Mouse (Mus musculus) adrenal gland, adult 8-10 months (tissue): ENCODE measurements around the gene Rabac1. TPM values are rescaled to one million over a fixed set of nuclear protein-coding genes. Genes with fewer than 3 reads are reported as not detected.

Source experiments
- DNase-seq: peaks from one replicate; pipeline ENCODE4 v3.0.0; 2022
- total RNA-seq, 4 experiments: library from RNA; stranded (reverse); gene quantifications; 2 replicates each; pipeline ENCODE4 v1.2.4; 2022

Gene Rabac1
- total RNA-seq, 4 experiments from 2014 or later: 343 to 403 (median 360) TPM

DNA sequence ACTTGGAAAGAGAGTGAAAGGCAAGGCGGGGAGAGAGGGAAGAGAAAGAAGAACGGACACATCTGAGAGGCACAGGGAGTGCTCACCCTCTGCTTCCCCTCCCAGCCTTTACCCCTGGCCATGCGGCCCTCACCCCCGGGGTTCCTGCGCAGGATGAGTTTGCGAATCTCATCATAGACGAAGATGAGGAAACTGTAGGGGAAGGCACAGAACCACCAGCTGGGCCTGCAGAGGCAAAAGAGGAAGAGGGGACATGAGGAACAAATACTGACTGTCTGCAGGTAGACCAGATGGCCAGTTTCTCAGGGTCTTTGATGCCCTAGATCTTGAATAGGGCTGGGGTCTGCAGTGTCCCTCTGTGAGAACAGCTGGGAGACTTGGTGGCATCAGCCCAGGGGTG is 6.2 kb upstream of the Rabac1 start:
- no peak for DNase-seq

DNA sequence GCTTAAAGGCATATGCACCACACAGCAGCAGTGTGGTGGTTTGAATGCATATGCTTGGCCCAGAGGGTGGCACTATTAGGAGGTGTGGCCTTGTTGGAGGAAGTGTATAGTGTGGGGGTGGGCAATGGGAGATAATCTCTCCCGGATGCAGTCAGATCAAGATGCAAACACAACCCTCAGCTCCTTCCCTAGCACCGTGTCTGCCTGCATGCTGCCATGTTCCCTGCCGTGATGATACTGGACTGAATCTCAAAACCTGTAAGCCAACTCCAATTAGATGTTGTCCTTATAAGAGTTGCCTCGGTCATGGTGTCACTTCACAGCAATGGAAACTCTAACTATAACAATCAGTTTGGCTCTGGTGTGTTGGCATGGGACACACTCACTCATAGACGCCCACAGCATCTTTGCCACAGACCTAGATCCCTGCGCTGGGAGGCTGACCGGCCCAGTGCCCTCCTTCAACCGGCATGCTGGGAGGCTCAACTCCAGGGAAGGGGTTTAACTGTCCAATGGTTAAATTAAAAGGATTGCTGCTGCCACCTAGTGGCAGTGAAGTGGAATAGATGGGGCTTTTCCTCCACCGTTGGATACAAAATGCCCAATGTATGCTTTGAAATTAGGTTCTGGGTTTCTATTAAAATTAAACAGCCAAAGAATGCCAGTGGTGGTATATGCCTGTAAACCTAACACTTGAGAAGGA is 2.5 kb upstream of the Rabac1 start:
- no peak for DNase-seq

DNA sequence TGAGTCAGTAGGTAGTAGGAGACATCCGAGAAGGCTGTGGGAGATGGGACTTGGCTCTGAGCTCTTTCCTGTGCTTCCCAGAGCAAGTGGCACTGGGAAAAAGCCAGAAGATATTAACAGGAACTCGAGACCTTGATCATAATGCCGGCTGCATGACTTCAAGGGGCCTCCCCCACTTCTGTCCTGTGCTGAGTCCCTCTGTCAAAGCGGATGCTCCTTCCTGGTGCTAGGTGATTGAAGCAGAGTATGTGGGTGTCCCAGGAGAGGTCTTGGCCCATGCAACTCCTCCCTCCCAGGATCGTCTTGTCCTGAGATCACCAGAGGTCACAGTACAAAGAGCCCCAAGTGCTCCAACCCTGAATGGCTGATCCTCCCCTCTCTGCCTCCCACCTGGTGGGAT is 1.3 kb upstream of the Rabac1 start:
- no peak for DNase-seq

DNA sequence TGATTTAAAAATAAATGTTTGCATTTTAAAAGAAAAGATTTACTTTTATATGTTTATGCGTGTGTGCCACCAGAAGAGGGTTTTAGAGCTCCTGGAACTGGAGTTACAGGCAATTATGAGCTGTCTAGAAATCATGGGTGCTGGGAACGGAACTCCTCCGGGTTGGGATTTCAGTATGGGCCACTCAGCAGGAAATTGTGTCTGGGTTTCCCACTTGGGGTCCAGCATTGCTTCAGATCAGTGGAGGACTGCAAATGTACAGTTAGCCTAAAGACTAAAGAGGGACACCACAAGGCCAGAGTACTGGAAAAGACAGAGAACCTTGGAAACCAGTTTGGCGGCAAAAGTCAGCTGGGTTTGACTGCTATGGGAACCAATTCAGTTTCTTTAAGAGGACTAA is 654 bp upstream of the Rabac1 start:
- no peak for DNase-seq

DNA sequence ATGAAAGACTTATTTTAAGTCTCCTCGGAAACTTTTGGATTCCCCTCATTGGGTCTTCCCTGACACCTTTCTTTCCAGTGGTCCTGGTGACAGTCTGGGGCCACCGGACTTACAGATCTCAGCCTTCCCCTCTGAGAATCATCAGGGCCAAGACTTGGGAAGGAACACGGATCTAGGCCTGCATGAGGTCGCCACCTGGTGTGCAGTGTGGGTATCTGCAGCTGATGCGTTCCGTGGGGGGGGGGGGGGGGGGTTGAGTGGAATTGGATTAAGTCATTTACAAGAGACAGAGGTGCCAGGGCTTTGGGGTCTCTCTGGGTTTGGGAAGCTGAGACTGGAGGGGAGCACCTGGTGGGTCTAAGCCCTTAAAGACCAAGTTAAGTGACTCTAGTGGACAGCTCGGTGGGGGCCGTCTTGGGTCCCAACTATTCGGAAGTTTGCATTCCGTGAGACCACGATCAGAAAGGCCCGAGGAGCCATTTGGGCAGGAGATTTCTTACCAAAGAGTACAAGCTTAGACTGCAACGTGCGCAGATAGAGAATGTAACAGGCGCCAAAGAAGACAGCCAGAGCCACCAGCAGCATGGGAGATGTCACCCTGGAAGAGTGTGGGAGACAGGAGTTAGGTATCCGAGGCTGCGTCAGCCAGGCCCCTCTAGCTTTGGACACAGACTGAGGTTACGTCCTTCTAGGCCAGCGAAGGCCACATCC is 1.1 kb downstream of the Rabac1 start:
- no peak for DNase-seq

DNA sequence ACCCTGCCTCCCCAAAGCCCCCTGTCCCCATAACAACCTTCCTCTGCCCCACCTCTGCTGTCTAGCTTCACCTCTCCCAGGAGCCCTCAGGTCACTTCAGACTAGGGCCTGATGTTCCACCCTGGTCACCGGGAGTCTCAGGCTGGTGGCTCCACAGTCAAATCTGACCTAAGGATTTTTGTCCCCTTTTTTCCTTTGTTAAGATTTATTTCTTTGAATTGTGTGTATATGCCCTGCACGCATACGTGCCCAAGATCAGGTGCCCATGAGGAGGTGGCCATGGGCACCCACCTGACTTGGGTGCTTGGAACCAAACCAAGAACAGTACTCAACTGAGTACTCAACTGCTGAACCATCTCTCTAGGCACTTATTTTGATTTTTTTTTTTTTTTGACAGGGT is 2.2 kb downstream of the Rabac1 start:
- DNase-seq: no peak

DNA sequence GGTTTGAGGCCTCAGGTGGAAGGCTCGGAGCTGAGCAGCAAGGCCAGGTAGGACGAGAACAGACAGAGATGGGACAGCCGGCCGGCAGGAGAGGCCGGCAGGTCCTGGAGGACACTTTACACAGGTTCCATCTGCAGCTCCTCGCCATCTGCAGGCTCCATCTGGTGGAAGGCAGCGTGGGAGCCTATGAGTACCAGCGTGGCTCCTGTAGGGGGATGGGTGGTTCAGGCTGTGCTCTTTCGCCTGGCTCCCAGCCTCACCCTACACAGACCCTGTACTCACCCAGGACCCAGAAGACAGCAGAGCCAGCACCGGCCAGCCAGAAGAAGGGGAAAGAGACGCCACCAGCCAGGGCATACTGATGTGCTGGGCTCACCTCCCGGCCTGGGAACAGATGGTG is 2.7 kb downstream of the Rabac1 start:
- DNase-seq: no peak

DNA sequence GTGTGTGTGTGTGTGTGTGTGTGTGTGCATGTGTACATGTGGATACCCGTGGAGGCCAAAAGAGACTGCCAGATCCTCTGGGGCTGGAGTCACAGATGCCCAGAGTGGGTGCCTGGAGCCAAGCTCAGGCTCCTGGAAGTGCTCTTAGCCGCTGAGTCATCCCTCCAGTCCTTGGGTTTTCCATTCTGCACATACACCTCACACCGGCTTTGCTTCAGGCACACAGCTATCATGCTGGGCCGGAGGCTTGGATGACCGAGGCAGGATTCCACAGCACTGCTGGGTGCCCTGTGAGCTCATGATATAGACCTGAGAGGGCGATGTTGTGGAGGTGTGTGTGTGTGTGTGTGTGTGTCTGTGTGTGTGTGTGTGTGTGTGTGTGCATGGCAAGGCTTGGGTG is 4.1 kb downstream of the Rabac1 start:
- DNase-seq: no peak

DNA sequence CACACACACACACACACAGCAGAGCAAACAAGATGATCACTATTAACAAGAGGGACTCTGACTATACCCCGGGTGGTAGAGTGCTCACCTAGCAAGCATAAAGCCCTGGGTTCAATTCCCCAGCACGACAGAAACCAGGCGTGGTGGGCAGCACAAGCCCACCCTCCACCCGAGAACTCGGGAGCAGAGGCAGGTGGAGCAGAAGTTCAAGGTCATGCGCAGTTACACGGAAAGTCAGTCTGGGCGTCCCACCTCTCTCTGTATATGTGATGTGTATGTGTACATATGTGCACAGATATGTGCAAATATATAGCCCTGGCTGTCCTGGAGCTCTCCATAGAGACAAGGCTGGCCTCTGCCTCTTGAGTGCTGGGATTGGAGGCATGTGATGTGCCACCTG is 4.6 kb downstream of the Rabac1 start:
- DNase-seq: no peak

DNA sequence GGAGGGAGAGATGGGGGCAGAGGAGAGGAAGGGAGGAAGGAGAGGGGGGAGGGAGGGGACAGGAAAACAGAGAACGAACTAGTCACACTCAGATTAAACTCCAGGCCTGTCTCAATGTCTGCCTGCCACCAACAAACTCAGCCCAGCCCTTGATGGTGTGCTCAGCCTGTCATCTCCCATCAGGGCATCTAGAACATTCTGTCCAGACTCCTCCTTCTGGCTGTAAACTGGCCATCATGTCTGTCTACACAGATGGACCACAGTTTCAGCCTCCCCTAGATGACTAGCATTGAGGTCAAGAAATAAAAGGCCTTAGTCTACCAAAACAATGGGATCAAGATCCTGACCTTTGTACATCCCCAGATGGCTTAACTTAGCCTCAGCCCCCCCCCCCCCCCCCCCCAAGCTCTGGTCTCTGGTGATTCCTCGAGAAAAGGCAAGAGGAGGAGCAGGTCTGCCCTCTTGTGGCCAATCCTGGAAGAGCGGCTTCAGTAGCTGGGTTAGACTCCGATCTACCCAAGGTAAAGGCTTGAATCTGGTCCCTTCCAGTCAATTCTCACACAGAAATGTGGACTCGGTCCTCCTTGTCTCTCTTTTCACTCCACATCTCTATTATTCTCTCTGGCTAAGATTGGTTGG is 7.5 kb downstream of the Rabac1 start:
- DNase-seq: peak; percentile 49

DNA sequence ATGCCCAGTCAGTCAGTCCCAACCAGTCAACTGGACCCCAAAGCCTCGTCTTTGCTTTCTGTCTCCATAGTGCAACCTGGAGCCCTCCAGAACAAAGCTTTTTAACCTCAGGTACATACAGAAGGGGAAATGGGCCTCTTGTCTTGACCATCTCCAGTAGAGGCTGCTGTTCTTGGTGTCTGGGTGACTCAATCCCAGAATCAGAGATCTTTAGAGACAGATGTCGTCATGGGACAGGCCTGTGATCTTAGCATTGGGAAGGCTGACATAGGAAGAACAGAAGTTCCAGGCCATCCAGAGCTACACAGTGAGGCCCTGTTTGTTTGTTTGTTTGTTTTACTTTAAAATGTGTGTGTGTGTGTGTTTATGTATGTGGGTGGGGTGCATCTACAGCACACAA is 8.3 kb downstream of the Rabac1 start:
- DNase-seq: no peak

DNA sequence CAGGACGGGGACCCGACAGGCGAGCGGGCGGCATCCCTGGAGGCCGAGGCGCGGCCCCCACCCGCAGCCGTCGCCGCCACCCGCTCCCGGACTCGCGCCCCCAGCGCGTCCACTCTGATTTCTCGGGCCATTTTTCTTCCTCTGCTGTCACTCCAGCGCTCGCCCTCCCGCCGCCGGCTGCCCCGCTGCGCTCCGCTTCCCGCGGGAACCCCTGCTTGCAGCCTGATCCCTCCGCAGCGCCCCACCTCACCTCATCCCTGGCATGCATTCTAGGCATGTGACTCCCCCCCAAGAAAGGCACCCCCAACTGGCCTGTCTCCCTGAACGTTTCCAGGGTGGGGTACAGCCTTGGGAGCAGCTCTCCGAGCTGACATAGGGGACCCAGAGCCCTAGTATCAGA is 17.3 kb downstream of the Rabac1 start:
- no peak for DNase-seq

DNA sequence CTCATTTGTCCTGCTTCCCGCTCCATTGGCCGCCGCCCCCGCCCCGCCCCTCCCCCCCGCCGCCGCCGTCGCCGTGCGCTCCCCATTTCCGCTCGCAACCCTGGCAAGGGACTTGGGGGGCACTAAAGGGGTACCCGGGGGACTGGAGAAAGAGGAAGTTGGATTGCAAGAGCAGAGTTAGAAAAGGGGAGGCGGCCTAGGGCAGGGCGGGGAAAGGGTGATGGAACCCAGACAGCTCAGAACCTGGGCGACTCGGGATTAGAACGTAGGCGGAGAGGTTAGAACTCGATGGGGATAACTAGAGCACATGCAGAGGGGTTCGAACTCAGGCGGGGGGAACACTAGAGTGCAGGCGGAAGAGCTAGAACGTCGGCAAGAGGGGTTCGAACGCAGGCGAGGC is 18.1 kb downstream of the Rabac1 start:
- no peak for DNase-seq

DNA sequence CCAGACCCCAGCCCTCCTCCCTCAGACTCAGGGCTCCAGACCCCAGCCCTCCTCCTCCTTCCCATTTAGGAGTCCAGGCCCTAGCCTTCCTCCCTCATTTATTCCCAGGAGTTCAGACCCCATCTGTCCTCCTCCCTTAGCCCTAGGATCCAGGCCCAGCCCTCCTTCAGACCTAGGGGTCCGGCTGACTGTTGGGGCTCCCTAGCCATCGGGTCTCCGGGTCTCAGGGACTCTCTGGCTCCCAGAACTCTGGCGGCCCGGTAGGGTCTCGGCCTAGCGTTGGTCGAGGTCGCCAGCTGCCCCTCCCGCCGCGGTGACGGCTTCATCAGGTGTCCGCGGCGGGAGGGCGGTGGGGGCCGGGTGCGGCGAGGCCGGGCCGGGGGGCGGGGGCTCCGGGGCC is 18.6 kb downstream of the Rabac1 start:
- no peak for DNase-seq

DNA sequence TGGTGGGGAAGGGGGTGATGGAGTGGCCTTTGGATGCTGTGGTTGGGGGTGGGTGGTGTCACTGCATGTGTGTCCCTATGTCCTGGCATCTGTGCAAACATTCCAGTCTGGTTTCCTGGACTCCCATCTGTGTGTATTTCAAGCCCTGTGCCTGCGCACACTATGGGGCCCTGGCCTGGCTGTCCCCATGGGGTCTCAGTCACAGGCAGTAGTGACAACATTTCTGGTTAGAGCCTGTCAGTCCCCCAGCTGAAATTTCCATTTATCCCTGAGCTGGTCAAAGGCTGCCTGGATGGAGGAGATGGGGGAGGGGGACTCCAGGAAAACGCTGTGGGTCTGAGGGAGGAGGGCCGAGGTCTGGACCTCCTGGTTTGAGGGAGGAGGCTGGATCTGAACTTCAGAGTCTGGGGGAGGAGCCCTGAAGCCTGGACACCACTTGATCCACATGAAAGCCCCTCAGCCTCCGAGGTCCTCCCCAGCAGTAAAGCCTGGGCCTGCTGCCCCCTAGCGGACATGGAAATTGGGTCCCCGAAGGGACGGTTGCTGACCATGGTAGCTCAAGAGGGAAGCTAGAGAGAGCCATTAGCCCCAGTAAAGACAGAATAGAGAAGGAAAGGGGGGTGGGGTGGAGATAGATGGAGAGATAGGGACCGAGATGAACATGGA is 22.5 kb downstream of the Rabac1 start:
- DNase-seq: no peak

DNA sequence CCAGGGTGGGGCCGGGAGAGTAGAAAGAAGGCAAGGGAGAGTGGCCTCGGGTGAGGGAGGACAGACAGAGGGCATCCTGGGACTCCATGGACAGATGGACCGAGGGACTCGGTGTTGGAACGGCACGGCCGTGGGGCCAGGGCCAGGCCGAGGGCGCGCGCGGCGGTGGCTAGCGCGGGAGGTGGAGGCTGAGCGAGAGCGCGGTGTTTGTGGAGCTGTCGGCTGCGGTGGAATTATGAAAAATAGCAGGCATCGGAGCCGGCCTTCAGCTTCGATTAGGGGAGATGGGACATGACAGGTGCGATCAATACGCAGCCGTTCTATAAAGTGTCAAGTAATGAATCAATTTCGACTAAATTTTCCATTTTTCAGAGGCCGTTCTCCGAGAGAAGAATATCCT is 23.8 kb downstream of the Rabac1 start:
- no peak for DNase-seq

DNA sequence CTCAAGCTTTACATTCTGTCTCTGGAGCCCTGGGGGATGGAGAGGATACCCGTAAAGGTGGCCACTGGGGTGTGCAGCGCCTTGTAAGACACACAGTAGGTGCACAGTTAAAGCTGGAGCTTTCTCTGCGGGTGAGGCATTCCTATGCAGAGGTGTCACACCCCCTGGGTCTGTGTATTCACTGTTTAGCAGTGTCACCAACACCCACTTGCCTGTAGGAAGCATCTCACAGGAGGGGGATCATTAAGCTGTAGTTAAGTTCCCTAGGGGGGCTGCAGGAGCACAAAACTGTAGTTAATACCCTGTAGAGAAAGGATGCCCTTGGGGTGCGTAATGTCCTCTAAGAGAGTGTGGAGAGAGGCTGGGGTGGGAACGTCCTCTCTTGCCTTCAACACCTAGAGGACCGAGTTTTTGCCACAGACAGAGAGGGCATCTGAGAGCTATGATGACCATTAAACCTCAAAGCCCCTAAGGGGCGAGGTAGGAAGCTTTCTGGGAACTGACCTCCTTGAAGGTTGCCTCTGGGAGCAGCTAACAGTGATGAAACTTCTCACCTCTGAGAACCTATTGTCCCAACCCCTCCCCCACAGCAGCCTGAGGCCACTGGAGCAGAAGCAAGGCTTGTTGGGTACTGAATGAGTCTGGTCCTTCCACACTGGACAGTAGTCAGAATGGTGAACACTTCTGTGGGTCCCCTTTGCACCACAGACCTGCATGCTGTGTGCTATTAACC is 25.1 kb downstream of the Rabac1 start:
- DNase-seq: no peak

DNA sequence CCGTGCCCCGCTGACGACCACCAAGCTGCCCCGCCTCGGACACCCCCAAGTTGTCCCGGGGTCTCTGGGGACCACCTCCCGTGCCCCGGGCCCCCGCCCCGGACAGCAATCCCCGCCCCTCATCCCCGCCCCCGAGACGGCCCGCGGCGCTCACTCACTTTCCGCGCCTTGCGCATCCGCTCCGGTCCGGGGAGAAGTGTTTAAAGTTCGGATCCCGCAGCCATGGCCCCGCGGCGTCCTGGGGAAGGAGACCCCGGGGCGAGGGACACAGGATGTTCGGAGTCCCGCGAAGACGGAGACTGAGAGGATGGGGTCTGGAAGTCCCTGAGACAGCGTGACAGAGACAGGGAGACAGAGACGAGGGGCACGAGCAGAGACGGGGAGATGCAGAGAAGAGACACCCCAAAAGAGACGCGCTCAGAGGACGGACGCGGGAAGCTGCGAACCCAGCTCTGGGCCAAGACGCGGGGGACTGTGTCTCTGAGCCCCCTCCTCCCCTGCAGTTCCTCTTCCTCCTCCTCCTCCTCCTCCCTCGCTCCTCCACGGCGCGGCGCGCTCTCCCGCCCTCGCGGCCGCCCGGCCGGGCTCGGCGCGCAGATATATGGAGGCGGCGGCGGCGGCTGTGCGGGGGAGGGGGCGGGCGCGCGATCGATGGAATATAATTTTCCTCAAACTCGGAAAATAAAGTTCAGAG is 28.1 kb downstream of the Rabac1 start, which contains the start of gene Gm4881:
Gm4881 (minus strand) TSS at position 238 of the 694 bp plus-strand sequence.
- DNase-seq: no peak

DNA sequence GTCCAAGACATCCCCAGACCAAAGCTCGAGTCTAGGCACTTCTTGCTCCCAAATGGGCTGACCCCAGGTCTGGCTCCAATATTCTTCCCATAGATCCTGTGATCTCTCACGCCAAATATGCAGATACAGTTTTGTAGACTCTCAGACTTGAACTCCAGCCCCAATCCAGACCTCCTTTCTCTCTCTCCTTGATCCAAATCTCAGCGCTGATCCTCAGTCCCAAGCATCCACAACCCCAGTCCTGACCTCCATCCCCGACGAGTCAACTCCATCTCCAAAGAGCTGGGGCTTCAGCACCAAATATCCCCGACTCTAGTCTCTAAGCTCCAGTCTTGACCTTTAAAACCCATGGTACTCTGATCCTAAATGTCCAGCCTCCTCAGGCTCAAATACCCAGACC is 28.9 kb downstream of the Rabac1 start:
- no peak for DNase-seq

DNA sequence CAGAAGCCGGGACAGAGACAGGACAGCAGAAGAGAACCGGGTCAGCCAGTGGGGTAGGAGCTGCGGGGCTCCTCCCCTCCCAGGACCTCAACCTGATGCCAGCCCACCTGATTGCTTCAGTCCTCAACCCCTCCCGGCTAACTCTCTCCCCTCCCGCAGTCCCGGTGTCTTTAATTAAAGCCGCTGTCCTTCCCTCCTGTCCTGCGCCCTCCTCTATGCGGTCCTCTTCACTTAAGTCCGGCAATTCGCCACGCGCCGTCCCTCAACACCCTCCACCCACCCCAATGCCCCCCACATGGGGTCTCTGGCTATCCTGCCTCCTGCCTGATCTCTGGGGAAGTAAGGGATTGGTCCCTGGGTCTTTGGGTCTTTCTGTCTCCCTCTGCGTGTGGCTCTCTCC is 40.9 kb downstream of the Rabac1 start:
- DNase-seq: no peak

DNA sequence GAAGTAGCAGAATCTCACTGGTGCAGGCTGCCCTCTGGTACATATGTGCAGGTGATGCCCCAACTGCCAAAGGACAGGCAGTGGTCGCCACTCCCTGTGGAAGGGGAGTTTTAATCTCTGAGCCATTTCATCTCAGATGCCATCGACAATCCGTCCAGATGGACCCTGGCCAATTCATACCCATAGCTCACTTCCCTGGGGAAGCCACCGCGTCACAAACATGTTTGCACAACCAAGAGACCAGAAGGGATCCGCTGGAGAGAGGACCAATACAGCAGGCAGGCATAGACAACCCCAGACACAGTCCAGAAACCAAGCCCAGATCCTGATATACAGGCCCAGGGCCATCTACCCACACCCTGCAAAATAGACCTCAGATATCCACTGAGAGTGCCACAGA is 42.1 kb downstream of the Rabac1 start:
- DNase-seq: no peak
